Mouse (Mus musculus): ENCODE results near the gene Kif1c.

GRCm38 (mm10) chr11:70745636-70746035 is 45.3 kb downstream of the Kif1c start:
- no peak for TF ChIP-seq GATA1 (IDR thresholded peaks at IDR 0.05; ENCODE audit: borderline replicate concordance, low read length)
- no peak for TF ChIP-seq FLI1 (IDR thresholded peaks at IDR 0.05; ENCODE audit: low read length)

Measured in megakaryocyte, embryonic 14.5 days (primary cell).